Mouse (Mus musculus) liver, embryonic 18 days (tissue): ENCODE measurements around the gene Avpi1. TPM values are rescaled to one million over a fixed set of nuclear protein-coding genes. Genes with fewer than 3 reads are reported as not detected.

ENCODE experiments used
- polyA plus RNA-seq: library from polyadenylated mRNA; depleted of rRNA; stranded (reverse); fragments of >200 nt; gene quantifications from 2 replicates; pipeline ENCODE4 v1.2.3, GENCODE M21; 2012; rRNA removed

The Avpi1 gene
- 23.1 and 28.3 TPM in 2 replicates for polyA plus RNA-seq

GRCm38 (mm10) chr19:42128787-42129508, at the start of gene Avpi1:
Gene Avpi1 (minus strand): TSS chr19:42129059.

GRCm38 (mm10) chr19:42163764-42164163, 34.9 kb upstream of the Avpi1 start, which contains the start of gene Zfyve27:
Gene Zfyve27 (plus strand): TSS chr19:42163951.

GRCm38 (mm10) chr19:42147170-42147768, 18.4 kb upstream of the Avpi1 start, which contains the start of gene Marveld1:
Gene Marveld1 (plus strand): TSS chr19:42147400.

GRCm38 (mm10) chr19:42089748-42090595, 38.9 kb downstream of the Avpi1 start, which contains the start of gene Pi4k2a:
Gene Pi4k2a (plus strand): TSS chr19:42090470.

GRCm38 (mm10) chr19:42086166-42086565, 42.7 kb downstream of the Avpi1 start, which contains the start of gene Morn4:
Gene Morn4 (minus strand): TSS chr19:42086357.

Other genes starting within 250 kb of the Avpi1 start
- gene Rrp12, start 232.9 kb downstream of the Avpi1 start, polyA plus RNA-seq, result 3.2 and 3.8 TPM in 2 replicates
- gene Pgam1, start 217.1 kb downstream of the Avpi1 start, polyA plus RNA-seq, result 366 and 408 TPM in 2 replicates
- 13.8 and 14.0 TPM in 2 replicates for gene Exosc1, start 195.6 kb downstream of the Avpi1 start, polyA plus RNA-seq
- gene Zdhhc16, start 195.6 kb downstream of the Avpi1 start, polyA plus RNA-seq, result 20.9 and 21.9 TPM in 2 replicates
- gene Mms19, start 147.9 kb downstream of the Avpi1 start, polyA plus RNA-seq, result 18.2 and 22.0 TPM in 2 replicates
- 9.3 TPM in 2 replicates for gene Ubtd1, start 147.3 kb downstream of the Avpi1 start, polyA plus RNA-seq
- gene Ankrd2, start 93.1 kb downstream of the Avpi1 start, polyA plus RNA-seq, result 0.05 and 0.06 TPM in 2 replicates
- gene Hoga1, start 83.4 kb downstream of the Avpi1 start, polyA plus RNA-seq, result 73.2 and 87.5 TPM in 2 replicates
- 1.8 and 2.4 TPM in 2 replicates for gene 4933411K16Rik, start 76.8 kb downstream of the Avpi1 start, polyA plus RNA-seq
- gene Morn4, start 42.7 kb downstream of the Avpi1 start, polyA plus RNA-seq, result 1.1 TPM in 2 replicates
- 16.6 and 17.3 TPM in 2 replicates for gene Pi4k2a, start 38.6 kb downstream of the Avpi1 start, polyA plus RNA-seq
- 17.8 and 21.1 TPM in 2 replicates for gene Marveld1, start 18.3 kb upstream of the Avpi1 start, polyA plus RNA-seq
- gene Zfyve27, start 34.9 kb upstream of the Avpi1 start, polyA plus RNA-seq, result 12.2 and 16.6 TPM in 2 replicates
- not detected in 2 replicates for gene Sfrp5, start 73.2 kb upstream of the Avpi1 start, polyA plus RNA-seq
- gene Golga7b, start 118.5 kb upstream of the Avpi1 start, polyA plus RNA-seq, result not detected in 2 replicates